Mouse (Mus musculus) stomach, embryonic 14.5 days (tissue): ENCODE measurements around the gene Tmem104. TPM values are rescaled to one million over a fixed set of nuclear protein-coding genes. Genes with fewer than 3 reads are reported as not detected.

Experiments
- ATAC-seq: fragments of 200-750 bp; cut with Nextera tagmentation; 2 replicates; pipeline ENCODE4 v1.8.0; 2017; ENCODE audit warnings: low read depth, moderate TSS enrichment; ENCODE audit not compliant: insufficient number of reproducible peaks, insufficient read depth, low FRiP score
- H3K27ac ChIP-seq: fragments of 300-500 bp; sonication (generic); 2 replicates; pipeline ENCODE4 v1.5.1; 2014; ENCODE audit warnings: mild to moderate bottlenecking, low read length, moderate library complexity, mixed read lengths
- H3K27me3 ChIP-seq: fragments of 300-500 bp; sonication (generic); 2 replicates; pipeline ENCODE4 v1.6.1; 2014; ENCODE audit warnings: low read length, control low read depth, mixed read lengths; ENCODE audit not compliant: control insufficient read depth, insufficient read depth
- H3K36me3 ChIP-seq: fragments of 300-500 bp; sonication (generic); 2 replicates; pipeline ENCODE4 v1.6.1; 2014; ENCODE audit warnings: mild to moderate bottlenecking, control low read depth, low read length, moderate library complexity, mixed read lengths; ENCODE audit not compliant: control insufficient read depth, insufficient read depth
- H3K4me1 ChIP-seq: fragments of 300-500 bp; sonication (generic); 2 replicates; pipeline ENCODE4 v1.6.1; 2014; ENCODE audit warnings: low read length, control low read depth, mixed read lengths; ENCODE audit not compliant: control insufficient read depth, insufficient read depth
- H3K4me2 ChIP-seq: fragments of 300-500 bp; sonication (generic); replicated peaks from 2 replicates; pipeline ENCODE4 v1.6.1; 2014; ENCODE audit warnings: low read depth, low read length, control low read depth
- H3K4me3 ChIP-seq: fragments of 300-500 bp; sonication (generic); 2 replicates; pipeline ENCODE4 v1.5.1; 2014; ENCODE audit warnings: low read depth, low read length, control low read depth
- H3K9ac ChIP-seq: fragments of 300-500 bp; sonication (generic); replicated peaks from 2 replicates; pipeline ENCODE4 v1.6.1; 2014; ENCODE audit warnings: low read depth, mild to moderate bottlenecking, control low read depth, low read length, moderate library complexity, mixed read lengths
- H3K9me3 ChIP-seq: fragments of 300-500 bp; sonication (generic); 2 replicates; pipeline ENCODE4 v1.6.1; 2016; ENCODE audit warnings: low read depth, low read length, control low read depth; ENCODE audit not compliant: control insufficient read depth
- WGBS: fragments of 180-500 bp; shearing (Covaris S2); extraction: QIAGEN DNeasy Blood & Tissue Kit; methylation state at CpG from one replicate; pipeline ENCODE4 v1.1.7; 2014; 5-methylcytosine and 5-hydroxymethylcytosine counted together
- polyA plus RNA-seq: library from polyadenylated mRNA; unstranded; fragments of >200 nt; fragmentation: Nextera tagmentation; extraction: Ambion mirVana; gene quantifications from 2 replicates; pipeline ENCODE4 v1.2.1, GENCODE M21; 2014

Tmem104 gene
- polyA plus RNA-seq, 1 experiment from 2014 or later: 10.5 TPM

GRCm38 (mm10) chr11:115184973-115185372 lies 2.3 kb upstream of the Tmem104 start:
- Histone ChIP-seq H3K4me2 (no peak overlapping the region), H3K4me3 (no peak overlapping the region), H3K27ac (no peak overlapping the region), H3K9ac (no peak overlapping the region), H3K9me3 (no peaks in the 10 kb centered on the region), H3K27me3 (no peaks in the 10 kb centered on the region), H3K4me1 (peaks cover 12% of the 10 kb centered on the region), H3K36me3 (no peaks in the 10 kb centered on the region)
- WGBS: 25% methylated on average over 4 of the region's 4 CpGs
- no peak for ATAC-seq

- ATAC-seq: peak; percentile 2; the same call in 1 of the 2 replicates
- Histone ChIP-seq H3K9ac (peak within 1 kb of the TSS; percentile 43), H3K27me3 (no peaks in the 10 kb centered on the region), H3K4me1 (peaks cover 12% of the 10 kb centered on the region), H3K4me3 (peak within 1 kb of the TSS; percentile 53), H3K4me2 (peak within 1 kb of the TSS; percentile 61), H3K27ac (peak within 1 kb of the TSS; percentile 58; the same call in 1 of the 2 replicates), H3K36me3 (no peaks in the 10 kb centered on the region), H3K9me3 (no peaks in the 10 kb centered on the region)
- WGBS: 6% methylated on average over 12 of the region's 12 CpGs
Observed at GRCm38 (mm10) chr11:115187693-115188092, 406 bp downstream of the Tmem104 start, which contains the start of gene Nat9. Nat9 (minus strand) TSS chr11:115187859.

GRCm38 (mm10) chr11:115188539-115189231 lies 1.4 kb downstream of the Tmem104 start:
- no peak for ATAC-seq
- peak overlapping the region; percentile 61; the same call in 1 of the 2 replicates for H3K4me2 ChIP-seq

GRCm38 (mm10) chr11:115189304-115189703 lies 2.0 kb downstream of the Tmem104 start:
- peaks cover 12% of the 10 kb centered on the region for H3K4me1 ChIP-seq
- no peak for ATAC-seq
- H3K4me2 ChIP-seq: no peak overlapping the region
- H3K4me3 ChIP-seq: no peak overlapping the region
- no peak overlapping the region for H3K27ac ChIP-seq
- H3K27me3 ChIP-seq: no peaks in the 10 kb centered on the region
- WGBS: 87% methylated on average over 6 of the region's 6 CpGs
- H3K9me3 ChIP-seq: no peaks in the 10 kb centered on the region
- H3K36me3 ChIP-seq: no peaks in the 10 kb centered on the region
- H3K9ac ChIP-seq: no peak overlapping the region

More at GRCm38 (mm10) chr11:115188539-115189231, 1.4 kb downstream of the Tmem104 start:
- no peaks in the 10 kb centered on the region for H3K9me3 ChIP-seq
- H3K36me3 ChIP-seq: no peaks in the 10 kb centered on the region
- H3K27ac ChIP-seq: no peak overlapping the region
- H3K9ac ChIP-seq: no peak overlapping the region
- H3K4me1 ChIP-seq: peaks cover 12% of the 10 kb centered on the region
- WGBS: 84% methylated on average over 13 of the region's 13 CpGs
- H3K4me3 ChIP-seq: no peak overlapping the region
- no peaks in the 10 kb centered on the region for H3K27me3 ChIP-seq

GRCm38 (mm10) chr11:115192180-115192579 lies 4.9 kb downstream of the Tmem104 start:
- ATAC-seq: no peak
- 51% methylated on average over 9 of the region's 9 CpGs for WGBS
- Histone ChIP-seq H3K4me2 (no peak overlapping the region), H3K4me3 (no peak overlapping the region), H3K9ac (no peak overlapping the region), H3K4me1 (peaks cover 5% of the 10 kb centered on the region), H3K36me3 (no peaks in the 10 kb centered on the region), H3K9me3 (no peaks in the 10 kb centered on the region), H3K27me3 (no peaks in the 10 kb centered on the region), H3K27ac (no peak overlapping the region)

- Histone ChIP-seq H3K4me2 (no peak overlapping the region), H3K36me3 (no peaks in the 10 kb centered on the region), H3K9ac (no peak overlapping the region), H3K27me3 (no peaks in the 10 kb centered on the region), H3K4me1 (no peaks in the 10 kb centered on the region), H3K9me3 (no peaks in the 10 kb centered on the region), H3K27ac (no peak overlapping the region), H3K4me3 (no peak overlapping the region)
- 79% methylated on average over 6 of the region's 6 CpGs for WGBS
- ATAC-seq: no peak
Observed at GRCm38 (mm10) chr11:115194693-115195092, 7.4 kb downstream of the Tmem104 start.

GRCm38 (mm10) chr11:115195933-115196332 lies 8.6 kb downstream of the Tmem104 start:
- no peaks in the 10 kb centered on the region for H3K4me1 ChIP-seq
- H3K36me3 ChIP-seq: no peaks in the 10 kb centered on the region
- no peak overlapping the region for H3K9ac ChIP-seq
- H3K4me2 ChIP-seq: no peak overlapping the region
- no peak overlapping the region for H3K4me3 ChIP-seq
- WGBS: 80% methylated on average over 5 of the region's 5 CpGs
- H3K27me3 ChIP-seq: no peaks in the 10 kb centered on the region
- ATAC-seq: no peak
- no peak overlapping the region for H3K27ac ChIP-seq
- no peaks in the 10 kb centered on the region for H3K9me3 ChIP-seq

- ATAC-seq: no peak
- Histone ChIP-seq H3K9me3 (no peaks in the 10 kb centered on the region), H3K9ac (no peak overlapping the region), H3K4me3 (no peak overlapping the region), H3K4me2 (no peak overlapping the region), H3K36me3 (no peaks in the 10 kb centered on the region), H3K27ac (no peak overlapping the region), H3K27me3 (no peaks in the 10 kb centered on the region), H3K4me1 (no peaks in the 10 kb centered on the region)
- 76% methylated on average over 8 of the region's 8 CpGs for WGBS
Observed at GRCm38 (mm10) chr11:115197558-115197957, 10.3 kb downstream of the Tmem104 start.
